Mouse (Mus musculus) intestine, embryonic 15.5 days (tissue): ENCODE measurements around the gene Ppp1r14b. TPM values are rescaled to one million over a fixed set of nuclear protein-coding genes. Genes with fewer than 3 reads are reported as not detected.

Experiments used
- ATAC-seq: fragments of 200-750 bp; cut with Nextera tagmentation; 2 replicates; pipeline ENCODE4 v1.8.0; 2017; ENCODE audit warnings: moderate TSS enrichment, moderate library complexity
- H3K27ac ChIP-seq: fragments of 300-500 bp; sonication (generic); 2 replicates; pipeline ENCODE4 v1.5.1; 2015; ENCODE audit warnings: mild to moderate bottlenecking, inconsistent platforms
- H3K27me3 ChIP-seq: fragments of 300-500 bp; sonication (generic); replicated peaks from 2 replicates; pipeline ENCODE4 v1.6.1; 2015; ENCODE audit warnings: inconsistent platforms
- H3K36me3 ChIP-seq: fragments of 300-500 bp; sonication (generic); 2 replicates; pipeline ENCODE4 v1.6.1; 2015; ENCODE audit warnings: inconsistent platforms
- H3K4me1 ChIP-seq: fragments of 300-500 bp; sonication (generic); replicated peaks from 2 replicates; pipeline ENCODE4 v1.6.1; 2015; ENCODE audit warnings: inconsistent platforms
- H3K4me2 ChIP-seq: fragments of 300-500 bp; sonication (generic); replicated peaks from 2 replicates; pipeline ENCODE4 v1.6.1; 2015; ENCODE audit warnings: mild to moderate bottlenecking, inconsistent platforms
- H3K4me3 ChIP-seq: fragments of 300-500 bp; sonication (generic); replicated peaks from 2 replicates; pipeline ENCODE4 v1.5.1; 2015; ENCODE audit warnings: inconsistent platforms
- H3K9ac ChIP-seq: fragments of 300-500 bp; sonication (generic); 2 replicates; pipeline ENCODE4 v1.6.1; 2015; ENCODE audit warnings: inconsistent platforms
- H3K9me3 ChIP-seq: fragments of 300-500 bp; sonication (generic); 2 replicates; pipeline ENCODE4 v1.6.1; 2016; ENCODE audit warnings: inconsistent platforms
- WGBS: fragments of 180-500 bp; shearing (Covaris S2); methylation state at CpG from one replicate; pipeline ENCODE4 v1.1.7; 2015; 5-methylcytosine and 5-hydroxymethylcytosine counted together
- polyA plus RNA-seq: library from polyadenylated mRNA; unstranded; fragments of >200 nt; fragmentation: Nextera tagmentation; extraction: Ambion mirVana; gene quantifications from 2 replicates; pipeline ENCODE4 v1.2.1, GENCODE M21; 2015

Ppp1r14b gene
- polyA plus RNA-seq, 1 experiment from 2014 or later: 188 TPM

DNA sequence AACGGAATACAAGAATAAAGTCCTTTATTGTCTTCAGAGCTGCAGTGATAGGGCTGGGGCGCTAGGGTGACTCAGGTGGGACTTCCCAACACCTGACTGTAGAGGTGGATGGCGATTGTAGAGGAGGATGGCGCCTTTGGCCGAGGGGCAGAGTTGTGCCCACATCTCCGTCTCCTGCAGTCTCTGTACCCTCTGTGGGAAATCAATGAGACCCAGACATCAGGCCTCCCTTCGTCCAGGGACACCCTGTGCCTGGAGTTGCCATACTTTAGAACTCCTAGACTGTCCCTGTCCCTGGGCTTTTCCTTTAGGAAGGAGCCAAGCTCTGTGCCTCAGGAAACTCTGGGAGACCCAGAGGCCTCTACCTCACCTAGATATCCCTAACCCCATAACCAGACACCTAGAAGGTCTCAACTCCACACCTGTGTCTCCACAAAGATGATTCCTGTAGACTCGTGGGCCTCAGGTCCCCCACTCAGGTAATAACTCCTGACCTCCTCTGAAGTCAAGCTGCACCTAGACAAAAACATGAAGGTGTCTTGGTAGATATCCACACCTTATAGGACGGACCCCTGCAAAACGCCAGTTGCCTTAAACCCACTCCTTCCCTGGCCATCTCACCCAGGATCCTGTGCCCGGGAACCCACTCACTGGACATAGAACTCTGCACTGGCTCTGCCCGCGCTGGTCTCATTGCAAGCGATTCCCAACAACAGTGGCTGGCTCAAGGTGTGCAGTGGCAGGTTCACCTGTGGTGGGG lies 18.4 kb downstream of the Ppp1r14b start:
- Histone ChIP-seq H3K4me3 (peak overlapping the region; percentile 54), H3K4me1 (peaks cover 37% of the 10 kb centered on the region), H3K36me3 (no peaks in the 10 kb centered on the region), H3K9me3 (no peaks in the 10 kb centered on the region), H3K9ac (peak overlapping the region; percentile 65), H3K4me2 (peak overlapping the region; percentile 89), H3K27ac (0 out of 2 replicates have a peak overlapping the region, but pooled peaks have one; percentile 33), H3K27me3 (no peaks in the 10 kb centered on the region)
- WGBS: 62% methylated on average over 14 of the region's 14 CpGs
- ATAC-seq: no peak

DNA sequence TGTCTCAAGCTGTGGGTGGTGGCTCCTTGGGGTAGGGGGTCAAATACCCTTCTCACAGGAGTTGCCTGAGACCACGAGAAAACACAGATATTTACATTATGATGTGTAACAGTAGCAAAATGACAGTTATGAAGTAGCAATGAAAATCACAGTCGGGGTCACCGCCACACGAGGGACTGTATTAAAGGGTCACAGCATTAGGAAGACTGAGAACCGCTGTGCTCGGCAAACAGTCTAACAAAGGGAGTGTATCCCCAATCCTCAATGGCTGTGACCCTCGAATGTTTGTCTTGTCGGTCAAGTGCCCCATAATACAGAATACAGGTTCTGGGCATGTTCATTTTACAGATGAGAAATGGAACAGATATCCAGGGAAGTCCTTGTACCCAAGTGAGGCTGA lies 19.2 kb downstream of the Ppp1r14b start:
- 82% methylated on average over 8 of the region's 8 CpGs for WGBS
- no peak for ATAC-seq
- no peak overlapping the region for H3K4me3 ChIP-seq
- no peak overlapping the region for H3K4me2 ChIP-seq
- H3K27me3 ChIP-seq: no peaks in the 10 kb centered on the region
- H3K27ac ChIP-seq: no peak overlapping the region
- H3K4me1 ChIP-seq: peaks cover 36% of the 10 kb centered on the region
- no peak overlapping the region for H3K9ac ChIP-seq
- no peaks in the 10 kb centered on the region for H3K36me3 ChIP-seq
- no peaks in the 10 kb centered on the region for H3K9me3 ChIP-seq

DNA sequence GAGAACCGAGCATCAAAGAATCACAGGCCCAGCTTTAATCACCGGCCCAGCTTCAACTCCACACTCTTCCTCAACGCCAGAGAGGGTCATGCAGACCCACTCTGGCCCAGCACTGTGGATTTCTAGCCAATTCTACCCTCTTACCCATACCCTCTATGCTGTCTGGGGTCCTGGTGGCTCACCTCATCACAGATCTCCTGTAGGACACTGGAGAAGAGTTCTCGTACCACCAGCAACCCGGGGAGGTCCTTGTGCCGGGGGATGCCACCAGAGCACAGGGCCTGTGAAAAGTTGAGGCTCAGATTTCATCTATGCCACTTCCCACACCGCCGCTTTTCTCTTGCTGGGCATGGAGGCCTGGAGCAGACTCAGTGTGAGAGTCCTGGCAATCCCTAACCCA lies 19.7 kb downstream of the Ppp1r14b start:
- H3K4me2 ChIP-seq: peak overlapping the region; percentile 91
- H3K36me3 ChIP-seq: 0 out of 2 replicates have a peak, but pooled peaks cover 2% of the 10 kb centered on the region
- no peaks in the 10 kb centered on the region for H3K9me3 ChIP-seq
- H3K4me1 ChIP-seq: peaks cover 36% of the 10 kb centered on the region
- H3K27me3 ChIP-seq: no peaks in the 10 kb centered on the region
- H3K27ac ChIP-seq: no peak overlapping the region
- peak overlapping the region; percentile 75 for H3K9ac ChIP-seq
- WGBS: 91% methylated on average over 8 of the region's 8 CpGs
- H3K4me3 ChIP-seq: no peak overlapping the region
- no peak for ATAC-seq

DNA sequence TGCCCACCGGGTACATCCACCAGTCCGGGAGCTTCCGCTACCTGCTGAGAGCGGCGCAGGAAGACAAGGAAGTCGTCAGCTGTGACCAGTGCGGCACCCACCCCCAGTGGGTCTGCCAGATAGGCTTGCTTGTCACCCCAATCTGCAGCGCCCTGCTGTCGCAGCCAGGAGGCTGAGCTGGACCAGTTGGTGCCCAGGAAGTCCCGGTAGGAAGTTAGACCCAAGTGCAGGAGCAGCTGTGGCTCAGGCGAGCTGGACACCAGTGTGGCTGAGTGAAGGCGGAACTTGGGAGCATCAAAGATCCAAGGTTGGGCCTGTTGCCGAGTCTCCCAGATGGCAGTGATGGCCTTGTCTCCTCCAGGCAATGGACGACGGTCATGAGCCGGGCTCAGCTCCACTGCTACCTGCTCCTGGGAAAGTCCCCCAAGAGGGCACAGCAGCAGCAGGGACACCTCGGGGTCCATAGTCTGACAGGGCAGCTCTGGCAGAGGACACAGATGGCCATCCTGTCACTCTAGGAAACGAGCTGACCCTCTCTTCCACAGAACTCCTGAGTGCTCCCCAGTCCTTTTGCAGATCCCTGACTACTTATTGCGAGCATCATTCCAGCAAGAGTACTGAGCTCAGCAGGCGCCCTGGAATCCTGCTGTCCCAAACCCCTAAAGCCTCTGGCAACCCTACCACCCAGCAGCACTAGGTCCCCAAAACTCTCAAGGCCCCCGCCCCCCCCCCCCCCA lies 20.7 kb downstream of the Ppp1r14b start:
- Histone ChIP-seq H3K27ac (peak overlapping the region; percentile 46), H3K9me3 (no peaks in the 10 kb centered on the region), H3K27me3 (no peaks in the 10 kb centered on the region), H3K4me3 (peak overlapping the region; percentile 64), H3K9ac (peak overlapping the region; percentile 75), H3K36me3 (0 out of 2 replicates have a peak, but pooled peaks cover 3% of the 10 kb centered on the region), H3K4me2 (peak overlapping the region; percentile 91), H3K4me1 (peaks cover 36% of the 10 kb centered on the region)
- 49% methylated on average over 20 of the region's 21 CpGs for WGBS
- ATAC-seq: no peak

DNA sequence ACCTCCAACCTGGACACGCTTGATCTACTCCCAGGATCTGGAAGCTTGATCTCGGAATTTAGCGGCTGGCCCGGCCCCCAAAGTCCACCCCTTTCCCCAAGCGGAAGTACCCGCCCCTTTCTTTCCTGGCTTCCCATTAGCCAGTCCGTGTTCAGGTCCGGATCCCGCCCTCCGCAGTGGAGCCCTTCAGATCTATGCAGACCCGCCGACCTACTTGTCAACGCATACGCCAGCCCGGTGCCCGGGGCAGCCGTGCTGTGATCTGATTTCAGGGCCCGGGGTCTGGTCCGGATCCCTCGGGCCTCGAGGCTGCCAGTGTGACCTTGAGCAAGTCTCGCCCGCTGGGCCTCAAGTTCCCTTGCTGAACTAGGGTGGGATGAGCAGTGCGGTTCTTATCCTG lies 21.2 kb downstream of the Ppp1r14b start, which contains the start of the genes Nudt22 and Trpt1:
Gene Nudt22 (minus strand): TSS at position 112 of the 400 bp plus-strand sequence.
Gene Trpt1 (plus strand): TSS at position 126 of the 400 bp plus-strand sequence.
- Histone ChIP-seq H3K27ac (peak within 1 kb of the TSS; percentile 76), H3K9ac (peak within 1 kb of the TSS; percentile 75), H3K36me3 (0 out of 2 replicates have a peak, but pooled peaks cover 3% of the 10 kb centered on the region), H3K4me3 (peak within 1 kb of the TSS; percentile 64), H3K9me3 (no peaks in the 10 kb centered on the region), H3K4me2 (peak within 1 kb of the TSS; percentile 91), H3K4me1 (peaks cover 36% of the 10 kb centered on the region), H3K27me3 (no peaks in the 10 kb centered on the region)
- peak; percentile 79 for ATAC-seq
- WGBS: under 1% methylated on average over 24 of the region's 24 CpGs

DNA sequence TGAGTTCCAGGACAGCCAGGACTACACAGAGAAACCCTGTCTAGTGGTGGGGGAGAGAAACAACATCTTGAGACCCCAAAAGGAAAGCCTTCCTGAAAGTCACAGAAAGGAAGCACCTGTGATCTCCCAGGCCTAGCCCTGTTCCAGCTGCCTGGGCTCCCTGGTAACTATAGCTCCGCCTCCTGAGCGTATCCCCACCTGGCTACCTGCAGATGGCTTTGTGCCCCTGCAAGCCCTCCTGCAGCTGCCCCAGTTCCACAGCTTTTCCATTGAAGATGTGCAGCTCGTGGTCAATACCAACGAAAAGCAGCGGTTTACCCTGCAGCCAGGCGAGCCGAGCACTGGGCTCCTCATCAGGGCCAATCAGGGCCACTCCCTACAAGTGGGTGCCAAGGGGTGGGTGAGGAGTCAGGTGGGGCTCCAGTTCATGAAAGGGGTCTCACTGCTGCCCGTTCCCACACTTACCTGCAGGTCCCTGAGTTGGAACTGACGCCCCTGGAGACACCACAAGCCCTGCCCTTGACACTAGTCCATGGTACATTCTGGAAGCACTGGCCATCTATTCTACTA lies 23.0 kb downstream of the Ppp1r14b start:
- Histone ChIP-seq H3K27ac (no peak overlapping the region), H3K36me3 (0 out of 2 replicates have a peak, but pooled peaks cover 3% of the 10 kb centered on the region), H3K27me3 (no peaks in the 10 kb centered on the region), H3K4me1 (peaks cover 34% of the 10 kb centered on the region), H3K9me3 (no peaks in the 10 kb centered on the region), H3K4me3 (no peak overlapping the region), H3K4me2 (no peak overlapping the region), H3K9ac (no peak overlapping the region)
- WGBS: 89% methylated on average over 9 of the region's 9 CpGs
- ATAC-seq: no peak

DNA sequence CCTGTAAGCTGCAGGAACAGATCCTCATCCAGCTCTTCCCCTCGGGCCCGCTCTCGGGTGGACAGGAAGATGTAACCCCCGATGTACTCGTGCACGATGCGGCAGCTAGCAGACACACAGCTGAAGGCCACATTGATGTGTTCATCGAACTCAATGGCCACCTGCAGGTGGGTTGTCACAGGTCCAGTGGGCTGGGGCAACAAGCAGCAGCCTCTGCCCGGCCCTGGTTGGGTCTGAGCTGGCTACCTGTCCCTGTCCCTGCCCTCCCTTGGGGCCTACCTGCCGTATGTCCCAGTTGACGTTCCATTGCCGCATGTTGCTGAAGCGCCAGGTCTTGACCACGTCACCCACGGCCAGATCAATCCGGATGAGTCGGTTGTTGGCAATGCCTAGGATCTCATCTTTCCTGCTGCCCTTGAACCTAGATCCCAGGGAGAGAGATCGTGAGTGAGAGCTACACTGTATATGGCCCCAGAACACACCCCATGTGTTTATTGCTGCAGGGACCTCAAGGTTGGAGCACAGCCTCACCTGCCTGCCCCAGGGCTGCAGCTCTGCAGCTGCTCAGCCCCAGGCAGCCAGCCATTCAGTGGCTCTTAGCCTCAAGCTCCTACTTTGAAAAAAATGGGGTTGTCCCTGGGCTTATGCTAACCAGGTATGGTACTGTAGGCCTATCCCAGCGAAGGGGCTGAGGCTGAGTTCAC lies 24.7 kb downstream of the Ppp1r14b start:
- WGBS: 90% methylated on average over 19 of the region's 19 CpGs
- H3K9ac ChIP-seq: no peak overlapping the region
- H3K27ac ChIP-seq: no peak overlapping the region
- H3K4me2 ChIP-seq: no peak overlapping the region
- H3K36me3 ChIP-seq: 0 out of 2 replicates have a peak, but pooled peaks cover 3% of the 10 kb centered on the region
- H3K4me3 ChIP-seq: no peak overlapping the region
- peaks cover 25% of the 10 kb centered on the region for H3K4me1 ChIP-seq
- H3K9me3 ChIP-seq: no peaks in the 10 kb centered on the region
- no peaks in the 10 kb centered on the region for H3K27me3 ChIP-seq
- peak; percentile 64 for ATAC-seq

DNA sequence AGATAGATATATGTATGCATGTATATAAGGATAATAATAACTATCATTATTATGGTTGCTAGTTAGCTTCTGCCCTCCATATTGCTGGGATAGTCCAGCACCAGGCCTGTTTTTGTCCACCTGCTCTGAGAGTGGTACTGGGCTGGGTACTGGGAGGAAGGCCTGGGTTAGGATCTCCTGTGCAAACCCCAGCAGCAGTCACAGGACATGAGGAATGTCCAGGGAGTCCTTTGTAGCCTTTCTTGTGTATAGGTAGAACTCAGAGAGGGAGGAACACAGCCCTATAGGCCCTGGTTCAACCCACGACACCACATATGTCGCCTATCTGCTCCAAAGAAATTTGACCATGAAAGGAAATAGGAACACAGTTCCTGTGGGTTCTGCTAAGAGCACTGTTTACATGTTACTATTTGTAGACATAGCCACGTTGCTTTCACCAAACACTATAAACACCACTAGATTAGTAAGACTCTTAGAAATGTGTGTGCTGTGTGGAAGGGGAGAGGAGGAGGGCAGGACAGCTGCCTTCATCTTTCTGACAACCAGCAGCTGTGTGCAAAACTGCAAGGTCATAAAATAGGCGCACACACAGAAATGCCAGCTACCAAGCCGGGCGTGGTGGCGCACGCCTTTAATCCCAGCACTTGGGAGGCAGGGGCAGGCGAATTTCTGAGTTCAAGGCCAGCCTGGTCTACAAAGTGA lies 32.3 kb downstream of the Ppp1r14b start:
- no peaks in the 10 kb centered on the region for H3K4me1 ChIP-seq
- peak overlapping the region; percentile 73 for H3K27ac ChIP-seq
- WGBS: 62% methylated on average over 9 of the region's 9 CpGs
- no peak overlapping the region for H3K9ac ChIP-seq
- no peak overlapping the region for H3K4me3 ChIP-seq
- H3K4me2 ChIP-seq: no peak overlapping the region
- H3K9me3 ChIP-seq: no peaks in the 10 kb centered on the region
- peak; percentile 36; the same call in 1 of the 2 replicates for ATAC-seq
- H3K36me3 ChIP-seq: no peaks in the 10 kb centered on the region
- H3K27me3 ChIP-seq: no peaks in the 10 kb centered on the region

DNA sequence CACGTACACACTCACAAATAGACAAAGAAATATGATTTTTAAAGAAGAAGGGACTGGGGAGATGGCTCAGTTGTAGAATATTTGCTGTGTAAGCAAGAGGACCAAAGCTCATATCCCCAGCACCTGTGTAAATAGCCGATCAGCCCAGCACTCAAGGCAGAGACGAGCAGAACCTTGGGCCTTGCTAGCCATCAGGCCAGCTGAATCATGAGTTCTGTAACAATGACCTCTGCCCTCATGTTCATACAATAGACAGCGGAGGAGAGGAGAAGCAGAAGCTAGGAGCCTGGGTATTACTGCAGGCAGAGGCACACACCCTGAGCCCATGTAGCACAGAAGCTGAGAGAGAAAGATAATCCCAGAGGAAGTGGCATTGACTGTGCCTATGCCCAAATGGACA lies 37.7 kb downstream of the Ppp1r14b start:
- no peak overlapping the region for H3K4me3 ChIP-seq
- WGBS: 70% methylated on average over 4 of the region's 4 CpGs
- H3K27ac ChIP-seq: no peak overlapping the region
- H3K27me3 ChIP-seq: no peaks in the 10 kb centered on the region
- H3K4me1 ChIP-seq: no peaks in the 10 kb centered on the region
- peak; percentile 36; the same call in 1 of the 2 replicates for ATAC-seq
- no peak overlapping the region for H3K4me2 ChIP-seq
- H3K9me3 ChIP-seq: no peaks in the 10 kb centered on the region
- H3K9ac ChIP-seq: no peak overlapping the region; the same call in 1 of the 2 replicates
- no peaks in the 10 kb centered on the region for H3K36me3 ChIP-seq

DNA sequence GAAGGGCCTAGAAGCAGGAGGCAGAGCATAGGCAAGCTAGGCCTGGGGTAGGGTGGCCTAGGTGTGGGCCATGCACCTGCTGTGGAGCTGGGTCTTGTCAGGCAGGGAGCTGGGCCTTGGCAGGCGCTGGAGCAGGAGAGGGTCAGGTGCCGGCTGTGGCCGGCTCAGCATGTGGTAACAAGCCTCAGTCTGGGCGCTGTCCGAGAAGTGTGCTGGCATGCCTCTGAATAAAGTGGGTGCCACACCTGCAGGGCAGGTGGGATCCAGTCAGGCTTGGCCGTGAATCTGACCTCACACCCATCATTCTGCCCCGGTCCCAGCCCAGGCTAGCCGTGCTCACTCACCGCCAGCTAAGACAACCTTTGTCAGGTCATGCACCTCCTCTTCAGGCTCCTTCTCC lies 39.2 kb downstream of the Ppp1r14b start:
- H3K27me3 ChIP-seq: no peaks in the 10 kb centered on the region
- H3K4me1 ChIP-seq: no peaks in the 10 kb centered on the region
- no peak overlapping the region for H3K27ac ChIP-seq
- no peak for ATAC-seq
- 92% methylated on average over 9 of the region's 9 CpGs for WGBS
- H3K4me2 ChIP-seq: no peak overlapping the region
- no peak overlapping the region for H3K4me3 ChIP-seq
- no peaks in the 10 kb centered on the region for H3K36me3 ChIP-seq
- no peaks in the 10 kb centered on the region for H3K9me3 ChIP-seq
- H3K9ac ChIP-seq: no peak overlapping the region

DNA sequence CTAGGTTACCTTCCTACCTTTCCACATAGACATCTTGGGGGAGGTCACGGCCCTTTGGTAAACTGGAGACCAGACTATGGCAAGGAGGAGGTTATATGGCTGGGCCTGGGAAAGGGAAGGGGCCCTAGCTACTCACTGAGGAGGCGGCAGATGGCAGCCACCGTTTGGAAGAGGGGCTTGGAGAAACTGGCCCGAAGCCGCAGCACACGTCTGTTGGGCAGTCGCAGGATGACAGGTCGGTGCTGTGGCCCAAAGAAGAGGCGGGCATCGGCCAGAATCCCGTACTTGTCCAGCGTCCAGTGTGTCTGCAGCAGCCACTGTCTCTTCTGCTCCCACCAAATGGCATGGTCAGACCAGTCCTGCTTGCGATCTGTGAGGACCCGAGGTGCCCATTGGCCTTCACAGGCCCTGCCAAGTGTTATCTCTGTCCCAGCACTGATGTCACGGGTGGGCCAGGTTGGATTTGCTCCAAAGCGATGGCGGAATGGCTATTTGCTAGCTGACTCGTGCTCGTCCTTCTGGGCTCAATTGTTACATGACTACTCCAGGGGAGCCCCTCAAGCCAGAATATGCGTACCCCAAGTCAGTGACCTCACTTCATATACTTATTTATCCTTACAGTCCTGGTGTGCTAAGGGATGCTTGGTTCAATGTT lies 39.8 kb downstream of the Ppp1r14b start:
- no peak for ATAC-seq

More for the DNA sequence above, 39.8 kb downstream of the Ppp1r14b start:
- H3K9me3 ChIP-seq: no peaks in the 10 kb centered on the region
- no peak overlapping the region for H3K4me2 ChIP-seq
- H3K27ac ChIP-seq: no peak overlapping the region
- H3K9ac ChIP-seq: no peak overlapping the region
- no peaks in the 10 kb centered on the region for H3K27me3 ChIP-seq
- H3K36me3 ChIP-seq: no peaks in the 10 kb centered on the region
- H3K4me1 ChIP-seq: no peaks in the 10 kb centered on the region
- no peak overlapping the region for H3K4me3 ChIP-seq
- 92% methylated on average over 20 of the region's 20 CpGs for WGBS
